Mouse (Mus musculus): ENCODE results near the gene Krt27. TPM values are rescaled to one million over a fixed set of nuclear protein-coding genes. Genes with fewer than 3 reads are reported as not detected.

The Krt27 gene
- polyA plus RNA-seq, 2 experiments: not detected

DNA sequence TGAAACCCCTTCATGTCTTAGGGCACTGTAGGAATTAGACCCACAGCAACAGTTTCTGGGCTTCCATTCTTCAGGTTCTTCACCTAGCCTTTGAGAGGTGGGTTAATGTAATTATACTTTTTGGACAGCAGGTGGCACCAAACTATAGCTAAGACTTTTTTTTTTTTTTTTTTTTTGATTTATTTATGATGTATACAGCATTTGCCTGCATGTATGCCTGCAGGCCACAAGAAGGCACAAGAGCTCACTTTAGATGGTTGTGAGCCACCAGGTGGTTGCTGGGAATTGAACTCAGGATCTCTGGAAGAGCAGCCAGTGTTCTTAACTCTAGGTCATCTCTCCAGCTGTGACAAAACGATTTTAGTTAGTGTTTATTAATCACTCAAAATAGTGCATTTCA lies 40.0 kb downstream of the Krt27 start:
- ATAC-seq (ENCODE audit: low FRiP score, low read depth): no peak
- TF ChIP-seq POLR2A (IDR thresholded peaks at IDR 0.05; ENCODE audit: borderline replicate concordance, extremely low read depth, insufficient read depth, insufficient read length): no peak
- 92% methylated on average over 1 of the region's 1 CpGs for WGBS
- no peak overlapping the region for H3K4me3 ChIP-seq (replicated peaks; ENCODE audit: low read length)
- no peaks in the 10 kb centered on the region for H3K9me3 ChIP-seq (ENCODE audit: control insufficient read depth, low read length)
- H3K27me3 ChIP-seq (ENCODE audit: control insufficient read depth, insufficient read depth, low read length): no peaks in the 10 kb centered on the region
- no peak overlapping the region for H3K4me2 ChIP-seq (replicated peaks; ENCODE audit: low read depth, low read length, severe bottlenecking)
- H3K27ac ChIP-seq (replicated peaks; ENCODE audit: low read depth, low read length): no peak overlapping the region
- no peak overlapping the region for H3K9ac ChIP-seq (ENCODE audit: low read depth, low read length, severe bottlenecking)
- no peaks in the 10 kb centered on the region for H3K4me1 ChIP-seq (ENCODE audit: control insufficient read depth, insufficient read depth, low read length)
- DNase-seq (ENCODE audit: low spot score): peak; percentile 36
- H3K36me3 ChIP-seq (ENCODE audit: control insufficient read depth, insufficient read depth, low read length): no peaks in the 10 kb centered on the region

DNA sequence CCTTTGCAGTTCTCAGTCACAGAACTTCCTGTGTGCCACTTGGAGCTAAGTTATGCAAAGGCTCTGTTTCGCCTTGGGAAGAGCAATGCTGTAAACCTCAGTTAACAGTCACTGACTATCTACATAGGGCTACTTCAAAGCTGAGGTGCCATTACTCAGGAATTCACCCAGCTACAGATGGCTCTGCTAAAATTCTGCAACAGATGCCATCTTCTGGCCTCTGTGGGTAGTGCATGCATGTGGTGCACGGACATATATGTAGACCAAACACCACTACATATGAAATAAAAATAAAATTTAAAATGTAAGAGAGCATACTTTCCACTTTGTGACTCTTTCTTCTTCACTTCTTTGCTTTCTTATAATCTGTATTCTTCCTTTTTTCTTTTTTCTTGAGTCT lies 43.3 kb downstream of the Krt27 start:
- Histone ChIP-seq H3K36me3 (ENCODE audit: control insufficient read depth, insufficient read depth, low read length) (no peaks in the 10 kb centered on the region), H3K4me1 (ENCODE audit: control insufficient read depth, insufficient read depth, low read length) (no peaks in the 10 kb centered on the region), H3K9me3 (ENCODE audit: control insufficient read depth, low read length) (no peaks in the 10 kb centered on the region), H3K9ac (ENCODE audit: low read depth, low read length, severe bottlenecking) (no peak overlapping the region), H3K27ac (replicated peaks; ENCODE audit: low read depth, low read length) (no peak overlapping the region), H3K4me3 (replicated peaks; ENCODE audit: low read length) (no peak overlapping the region), H3K27me3 (ENCODE audit: control insufficient read depth, insufficient read depth, low read length) (no peaks in the 10 kb centered on the region), H3K4me2 (replicated peaks; ENCODE audit: low read depth, low read length, severe bottlenecking) (no peak overlapping the region)
- no peak for TF ChIP-seq POLR2A (IDR thresholded peaks at IDR 0.05; ENCODE audit: borderline replicate concordance, extremely low read depth, insufficient read depth, insufficient read length)
- WGBS: 16% methylated on average over 2 of the region's 2 CpGs
- DNase-seq (ENCODE audit: low spot score) (peak; percentile 68), ATAC-seq (ENCODE audit: low FRiP score, low read depth) (no peak)

Other genes starting within 250 kb of the Krt27 start
- 0.65 and 0.99 TPM in 2 replicates for gene Ccr7, start 196.0 kb downstream of the Krt27 start, polyA plus RNA-seq (2012; rRNA removed)
- gene Ccr7, start 196.0 kb downstream of the Krt27 start, polyA plus RNA-seq (2014; fragmentation: Nextera tagmentation; extraction: Ambion mirVana): 0.84 and 0.94 TPM in 2 replicates
- 106 and 180 TPM in 2 replicates for gene Smarce1, start 120.1 kb downstream of the Krt27 start, polyA plus RNA-seq (2012; rRNA removed)
- 154 and 166 TPM in 2 replicates for gene Smarce1, start 120.1 kb downstream of the Krt27 start, polyA plus RNA-seq (2014; fragmentation: Nextera tagmentation; extraction: Ambion mirVana)
- 0.06 and 0.10 TPM in 2 replicates for gene Krt222, start 107.0 kb downstream of the Krt27 start, polyA plus RNA-seq (2012; rRNA removed)
- 0.06 and 0.36 TPM in 2 replicates for gene Krt222, start 107.0 kb downstream of the Krt27 start, polyA plus RNA-seq (2014; fragmentation: Nextera tagmentation; extraction: Ambion mirVana)
- 0.35 and 0.44 TPM in 2 replicates for gene Krt24, start 65.8 kb downstream of the Krt27 start, polyA plus RNA-seq (2012; rRNA removed)
- 0.35 TPM in 1 of 2 replicates, not detected in the other for gene Krt24, start 65.8 kb downstream of the Krt27 start, polyA plus RNA-seq (2014; fragmentation: Nextera tagmentation; extraction: Ambion mirVana)
- not detected in 2 replicates for gene Krt25, start 28.2 kb downstream of the Krt27 start, polyA plus RNA-seq (2012; rRNA removed)
- gene Krt25, start 28.2 kb downstream of the Krt27 start, polyA plus RNA-seq (2014; fragmentation: Nextera tagmentation; extraction: Ambion mirVana): not detected in 2 replicates
- not detected in 2 replicates for gene Krt26, start 13.1 kb downstream of the Krt27 start, polyA plus RNA-seq (2012; rRNA removed)
- not detected in 2 replicates for gene Krt26, start 13.1 kb downstream of the Krt27 start, polyA plus RNA-seq (2014; fragmentation: Nextera tagmentation; extraction: Ambion mirVana)
- gene Krt28, start 23.8 kb upstream of the Krt27 start, polyA plus RNA-seq (2012; rRNA removed): 0.16 and 0.22 TPM in 2 replicates
- gene Krt28, start 23.8 kb upstream of the Krt27 start, polyA plus RNA-seq (2014; fragmentation: Nextera tagmentation; extraction: Ambion mirVana): 0.28 TPM in 1 of 2 replicates, not detected in the other
- gene Krt10, start 38.3 kb upstream of the Krt27 start, polyA plus RNA-seq (2012; rRNA removed): 131 and 242 TPM in 2 replicates
- gene Krt10, start 38.3 kb upstream of the Krt27 start, polyA plus RNA-seq (2014; fragmentation: Nextera tagmentation; extraction: Ambion mirVana): 119 and 176 TPM in 2 replicates
- gene Krt12, start 71.2 kb upstream of the Krt27 start, polyA plus RNA-seq (2012; rRNA removed): 0.03 TPM in 1 of 2 replicates, not detected in the other
- 0.11 TPM in 1 of 2 replicates, not detected in the other for gene Krt12, start 71.2 kb upstream of the Krt27 start, polyA plus RNA-seq (2014; fragmentation: Nextera tagmentation; extraction: Ambion mirVana)
- gene Krt20, start 87.0 kb upstream of the Krt27 start, polyA plus RNA-seq (2012; rRNA removed): 0.24 and 0.26 TPM in 2 replicates
- gene Krt20, start 87.0 kb upstream of the Krt27 start, polyA plus RNA-seq (2014; fragmentation: Nextera tagmentation; extraction: Ambion mirVana): 0.26 and 0.37 TPM in 2 replicates
- gene Krt23, start 142.0 kb upstream of the Krt27 start, polyA plus RNA-seq (2012; rRNA removed): 0.51 and 1.2 TPM in 2 replicates
- gene Krt23, start 142.0 kb upstream of the Krt27 start, polyA plus RNA-seq (2014; fragmentation: Nextera tagmentation; extraction: Ambion mirVana): 2.7 and 3.7 TPM in 2 replicates
- not detected in 2 replicates for gene Krt39, start 170.2 kb upstream of the Krt27 start, polyA plus RNA-seq (2012; rRNA removed)
- not detected in 2 replicates for gene Krt39, start 170.2 kb upstream of the Krt27 start, polyA plus RNA-seq (2014; fragmentation: Nextera tagmentation; extraction: Ambion mirVana)
- gene Krt40, start 192.1 kb upstream of the Krt27 start, polyA plus RNA-seq (2012; rRNA removed): not detected in 2 replicates
- gene Krt40, start 192.1 kb upstream of the Krt27 start, polyA plus RNA-seq (2014; fragmentation: Nextera tagmentation; extraction: Ambion mirVana): not detected in 2 replicates
- 0.09 TPM in 1 of 2 replicates, not detected in the other for gene Krtap3-3, start 199.8 kb upstream of the Krt27 start, polyA plus RNA-seq (2012; rRNA removed)
- not detected in 2 replicates for gene Krtap3-3, start 199.8 kb upstream of the Krt27 start, polyA plus RNA-seq (2014; fragmentation: Nextera tagmentation; extraction: Ambion mirVana)
- gene Krtap3-2, start 205.7 kb upstream of the Krt27 start, polyA plus RNA-seq (2012; rRNA removed): not detected in 2 replicates
- gene Krtap3-2, start 205.7 kb upstream of the Krt27 start, polyA plus RNA-seq (2014; fragmentation: Nextera tagmentation; extraction: Ambion mirVana): not detected in 2 replicates
- gene Gm11939, start 208.4 kb upstream of the Krt27 start, polyA plus RNA-seq (2012; rRNA removed): not detected in 2 replicates
- gene Gm11939, start 208.4 kb upstream of the Krt27 start, polyA plus RNA-seq (2014; fragmentation: Nextera tagmentation; extraction: Ambion mirVana): not detected in 2 replicates
- gene Krtap3-1, start 215.5 kb upstream of the Krt27 start, polyA plus RNA-seq (2012; rRNA removed): not detected in 2 replicates
- not detected in 2 replicates for gene Krtap3-1, start 215.5 kb upstream of the Krt27 start, polyA plus RNA-seq (2014; fragmentation: Nextera tagmentation; extraction: Ambion mirVana)
- gene Krtap1-5, start 229.9 kb upstream of the Krt27 start, polyA plus RNA-seq (2012; rRNA removed): not detected in 2 replicates
- gene Krtap1-5, start 229.9 kb upstream of the Krt27 start, polyA plus RNA-seq (2014; fragmentation: Nextera tagmentation; extraction: Ambion mirVana): not detected in 2 replicates
- gene Krtap1-4, start 232.6 kb upstream of the Krt27 start, polyA plus RNA-seq (2012; rRNA removed): not detected in 2 replicates
- not detected in 2 replicates for gene Krtap1-4, start 232.6 kb upstream of the Krt27 start, polyA plus RNA-seq (2014; fragmentation: Nextera tagmentation; extraction: Ambion mirVana)
- gene Krtap1-3, start 240.2 kb upstream of the Krt27 start, polyA plus RNA-seq (2012; rRNA removed): not detected in 2 replicates
- not detected in 2 replicates for gene Krtap1-3, start 240.2 kb upstream of the Krt27 start, polyA plus RNA-seq (2014; fragmentation: Nextera tagmentation; extraction: Ambion mirVana)
- gene Krtap9-3, start 247.0 kb upstream of the Krt27 start, polyA plus RNA-seq (2012; rRNA removed): not detected in 2 replicates
- gene Krtap9-3, start 247.0 kb upstream of the Krt27 start, polyA plus RNA-seq (2014; fragmentation: Nextera tagmentation; extraction: Ambion mirVana): not detected in 2 replicates

Data from limb, embryonic 14.5 days (tissue).